Mouse (Mus musculus): ENCODE measurements around the gene Mta1.

GRCm38 (mm10) chr12:113119516-113120410 lies 21.7 kb downstream of the Mta1 start:
- peak; percentile 97 for TF ChIP-seq CTCF (IDR thresholded peaks at IDR 0.05; ENCODE audit: low read depth)
- no peak for TF ChIP-seq EP300 (optimal IDR thresholded peaks at IDR 0.05)

All from stomach, postnatal 0 days (tissue).